Mouse (Mus musculus): Measurements from ENCODE around the gene Ptprc. TPM values are rescaled to one million over a fixed set of nuclear protein-coding genes. Genes with fewer than 3 reads are reported as not detected.

Gene Ptprc
- polyA plus RNA-seq, 1 experiment from 2014 or later, result 5.4 TPM

GRCm38 (mm10) chr1:138180081-138180480 is 4.6 kb upstream of the Ptprc start:
- H3K27me3 ChIP-seq (replicated peaks; ENCODE audit: control insufficient read depth, insufficient read depth, low read length), result no peaks in the 10 kb centered on the region
- H3K9me3 ChIP-seq (ENCODE audit: control insufficient read depth, low read length), result no peaks in the 10 kb centered on the region
- no peak overlapping the region for H3K4me3 ChIP-seq (ENCODE audit: low read depth, low read length)
- no peak overlapping the region for H3K4me2 ChIP-seq
- DNase-seq (ENCODE audit: low spot score), result no peak
- no peaks in the 10 kb centered on the region for H3K36me3 ChIP-seq (ENCODE audit: control insufficient read depth, insufficient read depth, low read length)
- ATAC-seq (replicated peaks; ENCODE audit: low FRiP score), result no peak
- H3K4me1 ChIP-seq (replicated peaks; ENCODE audit: control insufficient read depth, insufficient read depth, low read length), result no peaks in the 10 kb centered on the region
- no peak overlapping the region for H3K9ac ChIP-seq (ENCODE audit: low read depth, low read length)
- H3K27ac ChIP-seq (ENCODE audit: low read depth, low read length), result no peak overlapping the region

GRCm38 (mm10) chr1:138174705-138175492 is 609 bp downstream of the Ptprc start:
- Histone ChIP-seq H3K27me3 (replicated peaks; ENCODE audit: control insufficient read depth, insufficient read depth, low read length) (no peaks in the 10 kb centered on the region), H3K4me2 (no peak overlapping the region), H3K36me3 (ENCODE audit: control insufficient read depth, insufficient read depth, low read length) (no peaks in the 10 kb centered on the region), H3K4me3 (ENCODE audit: low read depth, low read length) (no peak overlapping the region), H3K9me3 (ENCODE audit: control insufficient read depth, low read length) (no peaks in the 10 kb centered on the region), H3K4me1 (replicated peaks; ENCODE audit: control insufficient read depth, insufficient read depth, low read length) (no peaks in the 10 kb centered on the region), H3K27ac (ENCODE audit: low read depth, low read length) (no peak overlapping the region), H3K9ac (ENCODE audit: low read depth, low read length) (no peak overlapping the region)
- DNase-seq (ENCODE audit: low spot score), result no peak
- ATAC-seq (replicated peaks; ENCODE audit: low FRiP score), result no peak
- 50% methylated on average over 9 of the region's 9 CpGs for WGBS

- H3K9me3 ChIP-seq (ENCODE audit: control insufficient read depth, low read length), result no peaks in the 10 kb centered on the region
- no peak overlapping the region for H3K4me3 ChIP-seq (ENCODE audit: low read depth, low read length)
- no peaks in the 10 kb centered on the region for H3K27me3 ChIP-seq (replicated peaks; ENCODE audit: control insufficient read depth, insufficient read depth, low read length)
- H3K4me2 ChIP-seq, result no peak overlapping the region
- 68% methylated on average over 4 of the region's 4 CpGs for WGBS
- no peak overlapping the region for H3K9ac ChIP-seq (ENCODE audit: low read depth, low read length)
- H3K36me3 ChIP-seq (ENCODE audit: control insufficient read depth, insufficient read depth, low read length), result no peaks in the 10 kb centered on the region
- H3K27ac ChIP-seq (ENCODE audit: low read depth, low read length), result no peak overlapping the region
- DNase-seq (ENCODE audit: low spot score) (no peak), ATAC-seq (replicated peaks; ENCODE audit: low FRiP score) (no peak)
- H3K4me1 ChIP-seq (replicated peaks; ENCODE audit: control insufficient read depth, insufficient read depth, low read length), result no peaks in the 10 kb centered on the region
These were observed 1.4 kb downstream of the Ptprc start for GRCm38 (mm10) chr1:138174143-138174542.

GRCm38 (mm10) chr1:138173669-138174068 is 1.8 kb downstream of the Ptprc start:
- H3K4me1 ChIP-seq (replicated peaks; ENCODE audit: control insufficient read depth, insufficient read depth, low read length), result no peaks in the 10 kb centered on the region
- no peak overlapping the region for H3K9ac ChIP-seq (ENCODE audit: low read depth, low read length)
- no peak overlapping the region for H3K4me3 ChIP-seq (ENCODE audit: low read depth, low read length)
- DNase-seq (ENCODE audit: low spot score) (no peak), ATAC-seq (replicated peaks; ENCODE audit: low FRiP score) (no peak)
- H3K36me3 ChIP-seq (ENCODE audit: control insufficient read depth, insufficient read depth, low read length), result no peaks in the 10 kb centered on the region
- H3K4me2 ChIP-seq, result no peak overlapping the region
- WGBS, result 74% methylated on average over 6 of the region's 6 CpGs
- H3K27ac ChIP-seq (ENCODE audit: low read depth, low read length), result no peak overlapping the region
- no peaks in the 10 kb centered on the region for H3K27me3 ChIP-seq (replicated peaks; ENCODE audit: control insufficient read depth, insufficient read depth, low read length)
- no peaks in the 10 kb centered on the region for H3K9me3 ChIP-seq (ENCODE audit: control insufficient read depth, low read length)

- ATAC-seq (replicated peaks; ENCODE audit: low FRiP score) (no peak), DNase-seq (ENCODE audit: low spot score) (no peak)
- Histone ChIP-seq H3K9ac (ENCODE audit: low read depth, low read length) (no peak overlapping the region), H3K27ac (ENCODE audit: low read depth, low read length) (no peak overlapping the region), H3K27me3 (replicated peaks; ENCODE audit: control insufficient read depth, insufficient read depth, low read length) (no peaks in the 10 kb centered on the region), H3K36me3 (ENCODE audit: control insufficient read depth, insufficient read depth, low read length) (no peaks in the 10 kb centered on the region), H3K4me1 (replicated peaks; ENCODE audit: control insufficient read depth, insufficient read depth, low read length) (no peaks in the 10 kb centered on the region), H3K9me3 (ENCODE audit: control insufficient read depth, low read length) (no peaks in the 10 kb centered on the region), H3K4me3 (ENCODE audit: low read depth, low read length) (no peak overlapping the region), H3K4me2 (no peak overlapping the region)
- 76% methylated on average over 3 of the region's 3 CpGs for WGBS
These were observed 3.0 kb downstream of the Ptprc start for GRCm38 (mm10) chr1:138172547-138172946.

GRCm38 (mm10) chr1:138172096-138172495 is 3.4 kb downstream of the Ptprc start:
- 82% methylated on average over 4 of the region's 4 CpGs for WGBS

GRCm38 (mm10) chr1:138166233-138166771 is 9.2 kb downstream of the Ptprc start:
- Histone ChIP-seq H3K9ac (ENCODE audit: low read depth, low read length) (no peak overlapping the region), H3K4me3 (ENCODE audit: low read depth, low read length) (no peak overlapping the region), H3K9me3 (ENCODE audit: control insufficient read depth, low read length) (no peaks in the 10 kb centered on the region), H3K27ac (ENCODE audit: low read depth, low read length) (no peak overlapping the region), H3K4me2 (no peak overlapping the region), H3K4me1 (replicated peaks; ENCODE audit: control insufficient read depth, insufficient read depth, low read length) (no peaks in the 10 kb centered on the region), H3K36me3 (ENCODE audit: control insufficient read depth, insufficient read depth, low read length) (no peaks in the 10 kb centered on the region), H3K27me3 (replicated peaks; ENCODE audit: control insufficient read depth, insufficient read depth, low read length) (no peaks in the 10 kb centered on the region)
- no peak for ATAC-seq (replicated peaks; ENCODE audit: low FRiP score)
- no peak for DNase-seq (ENCODE audit: low spot score)
- 70% methylated on average over 5 of the region's 5 CpGs for WGBS

More at GRCm38 (mm10) chr1:138172096-138172495, 3.4 kb downstream of the Ptprc start:
- no peak overlapping the region for H3K9ac ChIP-seq (ENCODE audit: low read depth, low read length)
- H3K4me1 ChIP-seq (replicated peaks; ENCODE audit: control insufficient read depth, insufficient read depth, low read length), result no peaks in the 10 kb centered on the region
- no peaks in the 10 kb centered on the region for H3K27me3 ChIP-seq (replicated peaks; ENCODE audit: control insufficient read depth, insufficient read depth, low read length)
- no peak overlapping the region for H3K4me2 ChIP-seq
- DNase-seq (ENCODE audit: low spot score) (no peak), ATAC-seq (replicated peaks; ENCODE audit: low FRiP score) (no peak)
- H3K36me3 ChIP-seq (ENCODE audit: control insufficient read depth, insufficient read depth, low read length), result no peaks in the 10 kb centered on the region
- H3K4me3 ChIP-seq (ENCODE audit: low read depth, low read length), result no peak overlapping the region
- H3K27ac ChIP-seq (ENCODE audit: low read depth, low read length), result no peak overlapping the region
- H3K9me3 ChIP-seq (ENCODE audit: control insufficient read depth, low read length), result no peaks in the 10 kb centered on the region

GRCm38 (mm10) chr1:138162638-138163037 is 12.9 kb downstream of the Ptprc start:
- no peaks in the 10 kb centered on the region for H3K36me3 ChIP-seq (ENCODE audit: control insufficient read depth, insufficient read depth, low read length)
- no peak overlapping the region for H3K9ac ChIP-seq (ENCODE audit: low read depth, low read length)
- H3K27ac ChIP-seq (ENCODE audit: low read depth, low read length), result no peak overlapping the region
- H3K4me3 ChIP-seq (ENCODE audit: low read depth, low read length), result no peak overlapping the region
- ATAC-seq (replicated peaks; ENCODE audit: low FRiP score) (no peak), DNase-seq (ENCODE audit: low spot score) (no peak)
- H3K4me1 ChIP-seq (replicated peaks; ENCODE audit: control insufficient read depth, insufficient read depth, low read length), result no peaks in the 10 kb centered on the region
- 81% methylated on average over 8 of the region's 8 CpGs for WGBS
- H3K27me3 ChIP-seq (replicated peaks; ENCODE audit: control insufficient read depth, insufficient read depth, low read length), result no peaks in the 10 kb centered on the region
- H3K9me3 ChIP-seq (ENCODE audit: control insufficient read depth, low read length), result no peaks in the 10 kb centered on the region
- no peak overlapping the region for H3K4me2 ChIP-seq

- no peak for DNase-seq (ENCODE audit: low spot score)
- H3K36me3 ChIP-seq (ENCODE audit: control insufficient read depth, insufficient read depth, low read length), result no peaks in the 10 kb centered on the region
- no peaks in the 10 kb centered on the region for H3K9me3 ChIP-seq (ENCODE audit: control insufficient read depth, low read length)
- H3K27me3 ChIP-seq (replicated peaks; ENCODE audit: control insufficient read depth, insufficient read depth, low read length), result no peaks in the 10 kb centered on the region
- H3K27ac ChIP-seq (ENCODE audit: low read depth, low read length), result no peak overlapping the region
- no peak overlapping the region for H3K4me3 ChIP-seq (ENCODE audit: low read depth, low read length)
- WGBS, result 72% methylated on average over 2 of the region's 2 CpGs
- no peak overlapping the region for H3K9ac ChIP-seq (ENCODE audit: low read depth, low read length)
- no peak for ATAC-seq (replicated peaks; ENCODE audit: low FRiP score)
- no peak overlapping the region for H3K4me2 ChIP-seq
- H3K4me1 ChIP-seq (replicated peaks; ENCODE audit: control insufficient read depth, insufficient read depth, low read length), result no peaks in the 10 kb centered on the region
These were observed 16.6 kb downstream of the Ptprc start for GRCm38 (mm10) chr1:138158921-138159320.

All from liver, embryonic 11.5 days (tissue).